Mouse (Mus musculus): ENCODE data around the gene Cttnbp2nl. TPM values are rescaled to one million over a fixed set of nuclear protein-coding genes. Genes with fewer than 3 reads are reported as not detected.
A peak's percentile ranks its signal among the peaks of the same experiment; 100 is the strongest.

The Cttnbp2nl gene
- polyA plus RNA-seq, 1 experiment from 2014 or later: 47.1 TPM

GRCm38 (mm10) chr3:104965070-104965855 lies 87.7 kb downstream of the Cttnbp2nl start:
- Histone ChIP-seq H3K4me1 (replicated peaks; ENCODE audit: control insufficient read depth, insufficient read depth, low read length) (peaks cover 10% of the 10 kb centered on the region; the same call in 1 of the 2 replicates), H3K36me3 (replicated peaks; ENCODE audit: control insufficient read depth, insufficient read depth) (no peaks in the 10 kb centered on the region), H3K27ac (no peak overlapping the region), H3K4me3 (replicated peaks; ENCODE audit: low read length) (no peak overlapping the region), H3K9ac (no peak overlapping the region), H3K9me3 (ENCODE audit: control insufficient read depth, low read length) (no peaks in the 10 kb centered on the region), H3K27me3 (ENCODE audit: control insufficient read depth, insufficient read depth, low read length) (peaks cover 52% of the 10 kb centered on the region), H3K4me2 (replicated peaks) (no peak overlapping the region)
- 76% methylated on average over 8 of the region's 8 CpGs for WGBS
- DNase-seq (ENCODE audit: low spot score) (no peak), ATAC-seq (ENCODE audit: low FRiP score) (no peak)

GRCm38 (mm10) chr3:104963331-104964276 lies 89.3 kb downstream of the Cttnbp2nl start:
- 34% methylated on average over 12 of the region's 13 CpGs for WGBS
- H3K27me3 ChIP-seq (ENCODE audit: control insufficient read depth, insufficient read depth, low read length): peaks cover 66% of the 10 kb centered on the region
- H3K4me2 ChIP-seq (replicated peaks): no peak overlapping the region
- DNase-seq (ENCODE audit: low spot score): no peak
- peaks cover 10% of the 10 kb centered on the region; the same call in 1 of the 2 replicates for H3K4me1 ChIP-seq (replicated peaks; ENCODE audit: control insufficient read depth, insufficient read depth, low read length)
- no peak overlapping the region for H3K27ac ChIP-seq
- H3K9me3 ChIP-seq (ENCODE audit: control insufficient read depth, low read length): no peaks in the 10 kb centered on the region
- ATAC-seq (ENCODE audit: low FRiP score): no peak
- no peak overlapping the region for H3K9ac ChIP-seq
- no peak overlapping the region for H3K4me3 ChIP-seq (replicated peaks; ENCODE audit: low read length)
- H3K36me3 ChIP-seq (replicated peaks; ENCODE audit: control insufficient read depth, insufficient read depth): no peaks in the 10 kb centered on the region

GRCm38 (mm10) chr3:104962866-104963265 lies 90.1 kb downstream of the Cttnbp2nl start:
- Histone ChIP-seq H3K9me3 (ENCODE audit: control insufficient read depth, low read length) (no peaks in the 10 kb centered on the region), H3K9ac (no peak overlapping the region), H3K27ac (no peak overlapping the region), H3K4me2 (replicated peaks) (no peak overlapping the region), H3K4me3 (replicated peaks; ENCODE audit: low read length) (no peak overlapping the region), H3K36me3 (replicated peaks; ENCODE audit: control insufficient read depth, insufficient read depth) (no peaks in the 10 kb centered on the region), H3K27me3 (ENCODE audit: control insufficient read depth, insufficient read depth, low read length) (peaks cover 70% of the 10 kb centered on the region), H3K4me1 (replicated peaks; ENCODE audit: control insufficient read depth, insufficient read depth, low read length) (peaks cover 10% of the 10 kb centered on the region; the same call in 1 of the 2 replicates)
- ATAC-seq (ENCODE audit: low FRiP score): no peak
- no peak for DNase-seq (ENCODE audit: low spot score)
- WGBS: 8% methylated on average over 5 of the region's 5 CpGs

GRCm38 (mm10) chr3:104962141-104962611 lies 90.8 kb downstream of the Cttnbp2nl start:
- WGBS: under 1% methylated on average over 30 of the region's 31 CpGs
- DNase-seq (ENCODE audit: low spot score) (no peak), ATAC-seq (ENCODE audit: low FRiP score) (peak; percentile 28)
- H3K4me3 ChIP-seq (replicated peaks; ENCODE audit: low read length): peak overlapping the region; percentile 60
- peaks cover 10% of the 10 kb centered on the region; the same call in 1 of the 2 replicates for H3K4me1 ChIP-seq (replicated peaks; ENCODE audit: control insufficient read depth, insufficient read depth, low read length)
- H3K9ac ChIP-seq: no peak overlapping the region
- peak overlapping the region; percentile 65 for H3K4me2 ChIP-seq (replicated peaks)
- H3K27me3 ChIP-seq (ENCODE audit: control insufficient read depth, insufficient read depth, low read length): peaks cover 70% of the 10 kb centered on the region
- H3K9me3 ChIP-seq (ENCODE audit: control insufficient read depth, low read length): no peaks in the 10 kb centered on the region
- H3K27ac ChIP-seq: no peak overlapping the region
- no peaks in the 10 kb centered on the region for H3K36me3 ChIP-seq (replicated peaks; ENCODE audit: control insufficient read depth, insufficient read depth)

- peak within 1 kb of the TSS; percentile 65 for H3K4me2 ChIP-seq (replicated peaks)
- H3K9me3 ChIP-seq (ENCODE audit: control insufficient read depth, low read length): no peaks in the 10 kb centered on the region
- DNase-seq (ENCODE audit: low spot score): peak; percentile 39
- H3K9ac ChIP-seq: peak within 1 kb of the TSS; percentile 57
- peaks cover 70% of the 10 kb centered on the region for H3K27me3 ChIP-seq (ENCODE audit: control insufficient read depth, insufficient read depth, low read length)
- WGBS: 1% methylated on average over 67 of the region's 87 CpGs
- ATAC-seq (ENCODE audit: low FRiP score): peak; percentile 61
- peaks cover 10% of the 10 kb centered on the region; the same call in 1 of the 2 replicates for H3K4me1 ChIP-seq (replicated peaks; ENCODE audit: control insufficient read depth, insufficient read depth, low read length)
- H3K27ac ChIP-seq: no peak within 1 kb of the TSS
- no peaks in the 10 kb centered on the region for H3K36me3 ChIP-seq (replicated peaks; ENCODE audit: control insufficient read depth, insufficient read depth)
- peak within 1 kb of the TSS; percentile 60 for H3K4me3 ChIP-seq (replicated peaks; ENCODE audit: low read length)
These were observed 91.6 kb downstream of the Cttnbp2nl start, which contains the start of gene Wnt2b for GRCm38 (mm10) chr3:104961066-104962059. Wnt2b (minus strand) TSS chr3:104961921.

GRCm38 (mm10) chr3:104960026-104961000 lies 92.6 kb downstream of the Cttnbp2nl start:
- peaks cover 70% of the 10 kb centered on the region for H3K27me3 ChIP-seq (ENCODE audit: control insufficient read depth, insufficient read depth, low read length)
- H3K4me2 ChIP-seq (replicated peaks): no peak overlapping the region
- 15% methylated on average over 19 of the region's 19 CpGs for WGBS
- DNase-seq (ENCODE audit: low spot score) (no peak), ATAC-seq (ENCODE audit: low FRiP score) (no peak)
- H3K36me3 ChIP-seq (replicated peaks; ENCODE audit: control insufficient read depth, insufficient read depth): no peaks in the 10 kb centered on the region
- no peak overlapping the region for H3K9ac ChIP-seq
- H3K4me1 ChIP-seq (replicated peaks; ENCODE audit: control insufficient read depth, insufficient read depth, low read length): peaks cover 10% of the 10 kb centered on the region; the same call in 1 of the 2 replicates
- H3K9me3 ChIP-seq (ENCODE audit: control insufficient read depth, low read length): no peaks in the 10 kb centered on the region
- H3K27ac ChIP-seq: no peak overlapping the region
- no peak overlapping the region for H3K4me3 ChIP-seq (replicated peaks; ENCODE audit: low read length)

- peaks cover 31% of the 10 kb centered on the region for H3K27me3 ChIP-seq (ENCODE audit: control insufficient read depth, insufficient read depth, low read length)
- H3K4me1 ChIP-seq (replicated peaks; ENCODE audit: control insufficient read depth, insufficient read depth, low read length): peaks cover 3% of the 10 kb centered on the region; the same call in 1 of the 2 replicates
- H3K27ac ChIP-seq: no peak overlapping the region
- ATAC-seq (ENCODE audit: low FRiP score) (no peak), DNase-seq (ENCODE audit: low spot score) (no peak)
- H3K36me3 ChIP-seq (replicated peaks; ENCODE audit: control insufficient read depth, insufficient read depth): peaks cover 18% of the 10 kb centered on the region; the same call in 1 of the 2 replicates
- H3K9ac ChIP-seq: no peak overlapping the region
- no peak overlapping the region for H3K4me2 ChIP-seq (replicated peaks)
- whole genome bisulfite sequencing: 82% methylated on average over 6 of the region's 6 CpGs
- no peaks in the 10 kb centered on the region for H3K9me3 ChIP-seq (ENCODE audit: control insufficient read depth, low read length)
- H3K4me3 ChIP-seq (replicated peaks; ENCODE audit: low read length): no peak overlapping the region
These were observed 96.8 kb downstream of the Cttnbp2nl start for GRCm38 (mm10) chr3:104956131-104956581.
